Mouse (Mus musculus) liver, adult 2 months (tissue): ENCODE data around the gene Myl3. TPM values are rescaled to one million over a fixed set of nuclear protein-coding genes. Genes with fewer than 3 reads are reported as not detected.

Experiments used
- DNase-seq: peaks from one replicate; pipeline ENCODE4 v3.0.0-alpha.2; 2011; ENCODE audit warnings: low read depth, low spot score; ENCODE audit errors: extremely low read depth
- H3K27ac ChIP-seq: fragments of 200-500 bp; replicated peaks from 2 replicates; pipeline ENCODE4 v1.5.1; 2012; ENCODE audit warnings: low read depth, mild to moderate bottlenecking, control low read depth, inconsistent platforms, low read length; ENCODE audit not compliant: insufficient read depth
- H3K27me3 ChIP-seq: fragments of 200-500 bp; 2 replicates; pipeline ENCODE4 v1.6.1; 2012; ENCODE audit warnings: mild to moderate bottlenecking, moderate library complexity, low read length, inconsistent platforms; ENCODE audit not compliant: control insufficient read depth, insufficient read depth
- H3K36me3 ChIP-seq: fragments of 200-500 bp; 2 replicates; pipeline ENCODE4 v1.6.1; 2012; ENCODE audit warnings: low read length, inconsistent platforms; ENCODE audit not compliant: control insufficient read depth, insufficient read depth
- H3K4me1 ChIP-seq: fragments of 200-500 bp; 2 replicates; pipeline ENCODE4 v1.6.1; 2011; ENCODE audit warnings: low read length; ENCODE audit not compliant: control insufficient read depth, insufficient read depth
- H3K4me3 ChIP-seq: fragments of 200-500 bp; 2 replicates; pipeline ENCODE4 v1.5.1; 2011; ENCODE audit warnings: low read depth, mild to moderate bottlenecking, control low read depth, low read length, moderate library complexity; ENCODE audit not compliant: insufficient read depth
- H3K79me2 ChIP-seq: fragments of 200-500 bp; 2 replicates; pipeline ENCODE4 v1.6.1; 2012; ENCODE audit warnings: inconsistent platforms, mild to moderate bottlenecking, low read length, moderate library complexity; ENCODE audit not compliant: control insufficient read depth, insufficient read depth
- H3K9ac ChIP-seq: fragments of 200-500 bp; 2 replicates; pipeline ENCODE4 v1.6.1; 2012; ENCODE audit warnings: low read depth, mild to moderate bottlenecking, control low read depth, inconsistent platforms, low read length
- CTCF ChIP-seq: fragments of 200-500 bp; IDR thresholded peaks from 2 replicates; pipeline ENCODE4 v1.5.1; 2011; ENCODE audit warnings: low read depth, low read length, control low read depth
- POLR2A ChIP-seq: fragments of 200-500 bp; IDR thresholded peaks from 2 replicates; pipeline ENCODE4 v1.6.1; 2011; ENCODE audit warnings: low read length, control low read depth; ENCODE audit not compliant: insufficient read depth; ENCODE audit errors: extremely low read depth
- WGBS: fragments of 180-500 bp; shearing (Covaris S2); methylation state at CpG from one replicate; pipeline ENCODE4 v1.1.7; 2018; 5-methylcytosine and 5-hydroxymethylcytosine counted together
- polyA plus RNA-seq: library from polyadenylated mRNA; depleted of rRNA; stranded (reverse); fragments of >200 nt; gene quantifications from 2 replicates; pipeline ENCODE4 v1.2.3, GENCODE M21; 2012; rRNA removed
- total RNA-seq: library from RNA; depleted of rRNA; stranded (reverse); fragments of >200 nt; gene quantifications from 2 replicates; pipeline ENCODE4 v1.2.3, GENCODE M21; 2014; rRNA removed

Myl3 gene
- total and polyA plus RNA-seq, 2 experiments: 0.55 TPM; not detected in 1

DNA sequence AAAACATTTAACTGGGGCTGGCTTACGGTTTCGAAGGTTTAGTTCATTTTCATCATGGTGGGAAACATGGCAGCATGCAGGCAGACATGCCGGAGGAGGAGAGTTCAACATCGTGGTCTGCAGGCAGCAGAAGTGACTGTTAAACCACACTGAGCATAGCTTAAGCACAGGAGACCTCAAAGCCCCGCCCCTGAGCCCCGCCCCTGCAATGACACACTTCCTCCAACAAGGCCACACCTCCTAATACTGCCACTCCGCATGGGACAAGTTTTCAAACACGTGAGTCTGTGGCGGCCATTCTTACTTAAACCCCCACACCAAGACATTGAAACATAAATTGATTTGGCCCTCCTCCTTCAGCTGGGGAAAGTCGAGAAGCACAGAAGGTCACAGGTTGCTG lies 55.4 kb downstream of the Myl3 start:
- no peak overlapping the region for H3K9ac ChIP-seq
- no peaks in the 10 kb centered on the region for H3K4me1 ChIP-seq
- H3K4me3 ChIP-seq: no peak overlapping the region
- no peak for DNase-seq
- H3K36me3 ChIP-seq: no peaks in the 10 kb centered on the region
- TF ChIP-seq CTCF (no peak), POLR2A (no peak)
- H3K27me3 ChIP-seq: no peaks in the 10 kb centered on the region
- H3K79me2 ChIP-seq: no peaks in the 10 kb centered on the region
- WGBS: 82% methylated on average over 10 of the region's 10 CpGs
- no peak overlapping the region for H3K27ac ChIP-seq

GRCm38 (mm10) chr9:110797866-110798265 lies 56.2 kb downstream of the Myl3 start, which contains the start of gene Prss42:
TSS of gene Prss42 (plus strand) at chr9:110798166.
- TF ChIP-seq POLR2A: no peak
- TF ChIP-seq CTCF: no peak
- Histone ChIP-seq H3K27me3 (no peaks in the 10 kb centered on the region), H3K4me3 (no peak within 1 kb of the TSS), H3K36me3 (no peaks in the 10 kb centered on the region), H3K4me1 (no peaks in the 10 kb centered on the region), H3K79me2 (no peaks in the 10 kb centered on the region), H3K9ac (no peak within 1 kb of the TSS), H3K27ac (no peak within 1 kb of the TSS)
- WGBS: 94% methylated on average over 14 of the region's 14 CpGs
- no peak for DNase-seq

DNA sequence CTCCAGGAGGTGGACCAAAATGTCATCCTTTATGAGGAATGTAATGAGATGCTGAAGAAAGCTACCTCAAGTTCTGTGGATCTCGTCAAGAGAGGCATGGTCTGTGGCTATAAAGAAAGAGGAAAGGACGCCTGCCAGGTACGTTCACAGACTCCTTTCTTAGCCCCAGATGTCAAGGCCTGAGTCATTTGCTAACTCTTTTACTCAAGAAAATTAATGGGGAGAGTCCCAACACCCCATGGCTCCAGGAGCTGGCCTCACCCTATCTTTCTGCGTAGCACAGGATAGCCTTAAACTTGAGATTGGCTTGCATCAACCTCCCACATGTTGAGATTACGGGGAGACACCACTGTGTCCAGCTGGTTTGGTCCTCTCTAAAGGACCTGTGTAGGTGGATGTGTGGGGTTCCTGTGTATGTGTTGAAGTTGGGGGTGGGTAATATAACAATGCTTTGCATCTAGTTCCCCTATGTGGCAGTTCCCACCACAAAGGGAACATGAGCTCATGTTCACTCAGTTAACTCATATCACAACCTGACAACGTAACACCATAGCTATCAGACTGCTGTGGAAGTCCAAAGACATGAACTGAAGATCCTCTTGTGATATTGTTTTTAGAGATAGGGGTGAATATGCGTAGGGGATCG lies 59.3 kb downstream of the Myl3 start:
- H3K79me2 ChIP-seq: no peaks in the 10 kb centered on the region
- 95% methylated on average over 8 of the region's 8 CpGs for WGBS
- H3K27ac ChIP-seq: no peak overlapping the region
- H3K4me1 ChIP-seq: no peaks in the 10 kb centered on the region
- no peak overlapping the region for H3K4me3 ChIP-seq
- H3K27me3 ChIP-seq: no peaks in the 10 kb centered on the region
- H3K36me3 ChIP-seq: no peaks in the 10 kb centered on the region
- DNase-seq: no peak
- H3K9ac ChIP-seq: no peak overlapping the region
- TF ChIP-seq CTCF: no peak
- no peak for TF ChIP-seq POLR2A

GRCm38 (mm10) chr9:110803294-110803693 lies 61.6 kb downstream of the Myl3 start:
- Histone ChIP-seq H3K27ac (no peak overlapping the region), H3K27me3 (no peaks in the 10 kb centered on the region), H3K79me2 (no peaks in the 10 kb centered on the region), H3K36me3 (no peaks in the 10 kb centered on the region), H3K4me3 (no peak overlapping the region), H3K4me1 (no peaks in the 10 kb centered on the region), H3K9ac (no peak overlapping the region)
- DNase-seq: no peak
- WGBS: 70% methylated on average over 4 of the region's 4 CpGs
- no peak for TF ChIP-seq POLR2A
- no peak for TF ChIP-seq CTCF

DNA sequence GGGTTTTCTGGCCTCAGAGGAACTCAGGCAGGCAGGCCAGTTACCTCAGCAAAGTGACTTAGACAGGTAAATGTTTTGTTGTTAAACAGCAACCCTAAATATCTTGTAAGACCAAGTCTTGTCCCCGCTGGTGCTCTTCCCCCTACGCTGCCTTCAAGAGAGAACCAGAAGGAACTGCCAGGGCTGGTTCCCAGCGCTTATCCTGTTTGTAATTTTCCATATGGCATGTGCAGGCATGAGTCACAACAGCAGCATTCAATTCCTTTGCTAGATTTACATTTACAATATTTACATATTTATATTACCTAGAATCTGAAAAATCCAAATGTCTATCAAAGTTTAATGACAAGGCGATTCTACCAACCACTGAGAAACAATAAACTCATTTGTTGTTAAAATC lies 68.4 kb downstream of the Myl3 start:
- Histone ChIP-seq H3K79me2 (no peaks in the 10 kb centered on the region), H3K9ac (no peak overlapping the region), H3K4me1 (no peaks in the 10 kb centered on the region), H3K4me3 (no peak overlapping the region), H3K36me3 (no peaks in the 10 kb centered on the region), H3K27me3 (no peaks in the 10 kb centered on the region), H3K27ac (no peak overlapping the region)
- no peak for DNase-seq
- TF ChIP-seq CTCF: no peak
- TF ChIP-seq POLR2A: no peak
- WGBS: 93% methylated on average over 4 of the region's 4 CpGs

GRCm38 (mm10) chr9:110813789-110814188 lies 72.1 kb downstream of the Myl3 start, which contains the start of gene Prss44:
TSS of gene Prss44 (plus strand) at chr9:110813994.
- no peak for DNase-seq
- H3K27me3 ChIP-seq: no peaks in the 10 kb centered on the region
- 68% methylated on average over 18 of the region's 18 CpGs for WGBS
- H3K4me1 ChIP-seq: no peaks in the 10 kb centered on the region
- H3K36me3 ChIP-seq: no peaks in the 10 kb centered on the region
- no peak for TF ChIP-seq POLR2A
- TF ChIP-seq CTCF: no peak
- H3K9ac ChIP-seq: no peak within 1 kb of the TSS
- H3K79me2 ChIP-seq: no peaks in the 10 kb centered on the region
- no peak within 1 kb of the TSS for H3K27ac ChIP-seq
- H3K4me3 ChIP-seq: no peak within 1 kb of the TSS

Other genes starting within 250 kb of the Myl3 start
- 31.7 and 36.5 TPM in 2 replicates for gene Setd2, start 209.3 kb upstream of the Myl3 start, total RNA-seq
- 15.7 and 20.1 TPM in 2 replicates for gene Setd2, start 209.3 kb upstream of the Myl3 start, polyA plus RNA-seq
- gene Nradd, start 117.4 kb upstream of the Myl3 start, total RNA-seq: 0.65 and 1.6 TPM in 2 replicates
- gene Nradd, start 117.4 kb upstream of the Myl3 start, polyA plus RNA-seq: 0.92 and 1.4 TPM in 2 replicates
- 2.1 and 4.6 TPM in 2 replicates for gene Nbeal2, start 87.7 kb upstream of the Myl3 start, total RNA-seq
- 11.6 and 12.7 TPM in 2 replicates for gene Nbeal2, start 87.7 kb upstream of the Myl3 start, polyA plus RNA-seq
- 28.7 and 29.9 TPM in 2 replicates for gene Ccdc12, start 85.4 kb upstream of the Myl3 start, total RNA-seq
- 48.7 and 51.4 TPM in 2 replicates for gene Ccdc12, start 85.4 kb upstream of the Myl3 start, polyA plus RNA-seq
- 7.4 and 11.0 TPM in 2 replicates for gene Pth1r, start 5.3 kb downstream of the Myl3 start, total RNA-seq
- 24.4 and 28.1 TPM in 2 replicates for gene Pth1r, start 5.3 kb downstream of the Myl3 start, polyA plus RNA-seq
- gene Prss42, start 56.3 kb downstream of the Myl3 start, total RNA-seq: not detected in 2 replicates
- gene Prss42, start 56.3 kb downstream of the Myl3 start, polyA plus RNA-seq: not detected in 2 replicates
- gene Prss44, start 72.1 kb downstream of the Myl3 start, total RNA-seq: not detected in 2 replicates
- gene Prss44, start 72.1 kb downstream of the Myl3 start, polyA plus RNA-seq: not detected in 2 replicates
- not detected in 2 replicates for gene Prss43, start 84.8 kb downstream of the Myl3 start, total RNA-seq
- not detected in 2 replicates for gene Prss43, start 84.8 kb downstream of the Myl3 start, polyA plus RNA-seq
- not detected in 2 replicates for gene Prss45, start 92.7 kb downstream of the Myl3 start, total RNA-seq
- gene Prss45, start 92.7 kb downstream of the Myl3 start, polyA plus RNA-seq: not detected in 2 replicates
- gene Prss46, start 102.6 kb downstream of the Myl3 start, total RNA-seq: not detected in 2 replicates
- not detected in 2 replicates for gene Prss46, start 102.6 kb downstream of the Myl3 start, polyA plus RNA-seq
- not detected in 2 replicates for gene Prss50, start 116.1 kb downstream of the Myl3 start, total RNA-seq
- gene Prss50, start 116.1 kb downstream of the Myl3 start, polyA plus RNA-seq: not detected in 2 replicates
- gene Als2cl, start 138.0 kb downstream of the Myl3 start, total RNA-seq: 8.0 and 16.8 TPM in 2 replicates
- gene Als2cl, start 138.0 kb downstream of the Myl3 start, polyA plus RNA-seq: 29.1 and 45.5 TPM in 2 replicates
- 4.4 and 5.5 TPM in 2 replicates for gene Tmie, start 138.3 kb downstream of the Myl3 start, total RNA-seq
- 13.1 and 20.8 TPM in 2 replicates for gene Tmie, start 138.3 kb downstream of the Myl3 start, polyA plus RNA-seq
- not detected in 2 replicates for gene Fam240a, start 175.0 kb downstream of the Myl3 start, total RNA-seq
- gene Fam240a, start 175.0 kb downstream of the Myl3 start, polyA plus RNA-seq: not detected in 2 replicates
- not detected in 2 replicates for gene Tdgf1, start 204.3 kb downstream of the Myl3 start, total RNA-seq
- gene Tdgf1, start 204.3 kb downstream of the Myl3 start, polyA plus RNA-seq: not detected in 2 replicates
- gene Lrrc2, start 209.7 kb downstream of the Myl3 start, total RNA-seq: 0.46 TPM in 1 of 2 replicates, not detected in the other
- not detected in 2 replicates for gene Lrrc2, start 209.7 kb downstream of the Myl3 start, polyA plus RNA-seq
- gene Rtp3, start 248.7 kb downstream of the Myl3 start, total RNA-seq: 14.5 and 19.8 TPM in 2 replicates
- 57.5 and 61.0 TPM in 2 replicates for gene Rtp3, start 248.7 kb downstream of the Myl3 start, polyA plus RNA-seq